Mouse (Mus musculus): ENCODE data around the gene Cdk5r2.
"Not testable (repeated sequence)": the region's sequence is repeated elsewhere in the genome, so short reads cannot be mapped to it uniquely, and the experiment has no call there.

The Cdk5r2 gene

GRCm38 (mm10) chr1:74854306-74855056 lies at the start of gene Cdk5r2:
Gene Cdk5r2 (plus strand): TSS chr1:74854934.
- DNase-seq, result peak; percentile 98

GRCm38 (mm10) chr1:74805340-74805835 lies 49.3 kb upstream of the Cdk5r2 start:
- no peak for DNase-seq

- no peak for DNase-seq
Observed at GRCm38 (mm10) chr1:74805843-74806242, 48.9 kb upstream of the Cdk5r2 start.

GRCm38 (mm10) chr1:74806360-74807311 lies 48.1 kb upstream of the Cdk5r2 start:
- peak; percentile 75 for DNase-seq

- peak; percentile 64 for DNase-seq
Observed at GRCm38 (mm10) chr1:74807551-74808071, 47.1 kb upstream of the Cdk5r2 start.

GRCm38 (mm10) chr1:74808078-74808477 lies 46.7 kb upstream of the Cdk5r2 start:
- peak; percentile 90 for DNase-seq

GRCm38 (mm10) chr1:74809007-74809406 lies 45.7 kb upstream of the Cdk5r2 start:
- no peak for DNase-seq

- DNase-seq, result no peak
Observed at GRCm38 (mm10) chr1:74814931-74815647, 39.6 kb upstream of the Cdk5r2 start.

- not testable (repeated sequence) for DNase-seq
Observed at GRCm38 (mm10) chr1:74815965-74816364, 38.8 kb upstream of the Cdk5r2 start.

GRCm38 (mm10) chr1:74816612-74817199 lies 38.0 kb upstream of the Cdk5r2 start:
- DNase-seq, result peak; percentile 95

- no peak for DNase-seq
Observed at GRCm38 (mm10) chr1:74817219-74817618, 37.5 kb upstream of the Cdk5r2 start.

- no peak for DNase-seq
Observed at GRCm38 (mm10) chr1:74818509-74818908, 36.2 kb upstream of the Cdk5r2 start.

- not testable (repeated sequence) for DNase-seq
Observed at GRCm38 (mm10) chr1:74823598-74823997, 31.1 kb upstream of the Cdk5r2 start.

GRCm38 (mm10) chr1:74824518-74825302 lies 30.0 kb upstream of the Cdk5r2 start:
- no peak for DNase-seq

GRCm38 (mm10) chr1:74830061-74830460 lies 24.7 kb upstream of the Cdk5r2 start:
- no peak for DNase-seq

- no peak for DNase-seq
Observed at GRCm38 (mm10) chr1:74833255-74833654, 21.5 kb upstream of the Cdk5r2 start.

- DNase-seq, result no peak
Observed at GRCm38 (mm10) chr1:74843090-74843489, 11.6 kb upstream of the Cdk5r2 start.

GRCm38 (mm10) chr1:74846341-74846740 lies 8.4 kb upstream of the Cdk5r2 start:
- peak; percentile 7 for DNase-seq

GRCm38 (mm10) chr1:74848946-74849345 lies 5.8 kb upstream of the Cdk5r2 start:
- DNase-seq, result no peak

GRCm38 (mm10) chr1:74850251-74850650 lies 4.5 kb upstream of the Cdk5r2 start:
- peak; percentile 15 for DNase-seq

All from retina, postnatal 1 day (tissue).